ENCODE assay signal across 25 mouse cellular contexts in the genomic region with DNA sequence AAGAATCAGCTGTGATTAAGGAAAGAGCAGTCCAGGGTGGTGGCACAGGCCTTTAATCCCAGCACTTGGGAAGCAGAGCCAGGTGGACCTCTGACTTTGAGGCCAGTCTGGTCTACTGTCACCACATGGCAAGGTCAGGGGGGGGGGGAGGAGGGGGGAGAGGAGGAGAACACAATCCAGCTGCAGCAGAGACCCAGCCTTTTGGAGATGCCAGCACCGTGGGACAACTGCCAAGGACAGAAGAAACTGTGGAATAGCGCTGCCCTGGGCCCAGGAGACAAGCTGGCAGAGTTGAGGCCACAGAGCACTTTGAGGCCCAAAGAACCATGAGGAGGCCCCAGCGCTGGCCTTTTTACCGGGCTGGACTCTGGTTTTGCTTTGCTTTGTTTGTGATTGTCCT. TPM values are rescaled to one million over a fixed set of nuclear protein-coding genes. Genes with fewer than 3 reads are reported as not detected.
"Had no signal": no experiment of that assay in that cellular context is flagged by ENCODE, and none has a peak within 500 bp of the region (broad histone marks: within the 10 kb centered on the region; RNA-seq: fewer than 3 reads in every experiment).

No protein-coding gene starts in this region.

- DNase-seq: kidney, postnatal 14 days; kidney, postnatal 4 days; left cerebral cortex, postnatal 4 days; liver, embryonic 13.5 days; lung, adult 2 months; lung, postnatal 14 days; lung, postnatal 4 days; midbrain, embryonic 14.5 days; retina, postnatal 1 day; right cerebral cortex, postnatal 25 days; spleen, adult 18-20 months; thymus, postnatal 25 days had no signal

RNA-seq across cellular contexts. Expression of a gene that starts 12.0 kb away (rescaled TPM):
- total RNA-seq: liver, adult 2 months; megakaryocyte-erythroid progenitor cell, adult 5-6 weeks had no signal
- polyA plus RNA-seq: liver, adult 2 months; liver, embryonic 13.5 days; liver, embryonic 16.5 days; midbrain, embryonic 14.5 days; midbrain, postnatal 0 days had no signal

RNA-seq across cellular contexts. Expression of a gene that starts 23.7 kb away (rescaled TPM):
- total RNA-seq: layer of hippocampus, adult 18-20 months; layer of hippocampus, postnatal 14 days; left cerebral cortex, postnatal 14 days; left cerebral cortex, postnatal 4 days; liver, adult 2 months; megakaryocyte progenitor cell, adult 5-6 weeks; megakaryocyte-erythroid progenitor cell, adult 5-6 weeks had no signal
- polyA plus RNA-seq: kidney, embryonic 16.5 days; limb, embryonic 14.5 days; liver, adult 2 months; liver, embryonic 13.5 days; liver, embryonic 16.5 days; lung, adult 2 months; lung, embryonic 16.5 days; stomach, embryonic 15.5 days; thymus, postnatal 0 days had no signal

RNA-seq across cellular contexts. Expression of a gene that starts 43.4 kb away (rescaled TPM):
- total RNA-seq: liver, adult 2 months; megakaryocyte-erythroid progenitor cell, adult 5-6 weeks had no signal
- polyA plus RNA-seq: liver, adult 2 months; liver, embryonic 13.5 days; liver, embryonic 16.5 days; lung, embryonic 16.5 days; stomach, embryonic 15.5 days had no signal
